Mouse (Mus musculus) cerebellum, postnatal 25 days (tissue): ENCODE results near the gene Cdr2l.
"Not testable (repeated sequence)": the region's sequence is repeated elsewhere in the genome, so short reads cannot be mapped to it uniquely, and the experiment has no call there.

Source experiments
- DNase-seq, 2 experiments: peaks; one replicate each; pipeline ENCODE4 v3.0.0; 2021; ENCODE audit warnings: mixed read lengths in 2 of 2

Gene Cdr2l

DNA sequence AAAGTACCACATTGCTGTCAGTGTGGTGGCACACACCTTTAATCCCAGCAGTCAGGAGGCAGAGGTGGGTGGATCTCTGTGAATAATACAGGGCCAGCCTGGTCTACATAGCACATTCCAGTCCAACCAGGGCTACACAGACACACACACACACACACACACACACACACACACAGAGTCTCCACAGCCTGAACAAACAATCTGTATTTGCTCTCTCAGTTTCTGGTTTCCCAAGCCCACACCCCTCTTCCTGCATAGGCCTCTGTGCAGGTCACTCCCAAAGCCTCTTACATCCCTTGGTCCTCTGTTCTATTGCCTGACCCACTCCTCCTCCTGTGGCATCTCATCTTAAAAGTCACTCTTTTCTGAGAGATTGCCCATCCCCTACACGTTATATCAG is 9.7 kb upstream of the Cdr2l start:
- no peak for DNase-seq

DNA sequence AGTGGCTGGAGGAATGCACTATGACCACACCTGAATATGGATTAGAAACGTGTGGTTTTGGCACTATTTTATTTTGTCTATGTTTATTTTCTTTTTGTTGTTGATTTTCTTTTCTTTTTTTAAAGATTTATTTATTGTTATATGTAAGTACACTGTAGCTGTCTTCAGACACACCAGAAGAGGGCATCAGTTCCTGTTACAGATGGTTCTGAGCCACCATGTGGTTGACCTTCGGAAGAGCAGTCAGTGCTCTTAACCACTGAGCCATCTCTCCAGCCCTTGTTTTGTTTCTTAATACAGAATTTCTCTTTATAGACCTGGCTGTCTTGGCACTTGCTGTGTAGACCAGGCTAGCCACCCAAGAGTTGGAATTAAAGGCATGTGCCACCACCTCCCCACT is 9.0 kb upstream of the Cdr2l start:
- DNase-seq = no peak

DNA sequence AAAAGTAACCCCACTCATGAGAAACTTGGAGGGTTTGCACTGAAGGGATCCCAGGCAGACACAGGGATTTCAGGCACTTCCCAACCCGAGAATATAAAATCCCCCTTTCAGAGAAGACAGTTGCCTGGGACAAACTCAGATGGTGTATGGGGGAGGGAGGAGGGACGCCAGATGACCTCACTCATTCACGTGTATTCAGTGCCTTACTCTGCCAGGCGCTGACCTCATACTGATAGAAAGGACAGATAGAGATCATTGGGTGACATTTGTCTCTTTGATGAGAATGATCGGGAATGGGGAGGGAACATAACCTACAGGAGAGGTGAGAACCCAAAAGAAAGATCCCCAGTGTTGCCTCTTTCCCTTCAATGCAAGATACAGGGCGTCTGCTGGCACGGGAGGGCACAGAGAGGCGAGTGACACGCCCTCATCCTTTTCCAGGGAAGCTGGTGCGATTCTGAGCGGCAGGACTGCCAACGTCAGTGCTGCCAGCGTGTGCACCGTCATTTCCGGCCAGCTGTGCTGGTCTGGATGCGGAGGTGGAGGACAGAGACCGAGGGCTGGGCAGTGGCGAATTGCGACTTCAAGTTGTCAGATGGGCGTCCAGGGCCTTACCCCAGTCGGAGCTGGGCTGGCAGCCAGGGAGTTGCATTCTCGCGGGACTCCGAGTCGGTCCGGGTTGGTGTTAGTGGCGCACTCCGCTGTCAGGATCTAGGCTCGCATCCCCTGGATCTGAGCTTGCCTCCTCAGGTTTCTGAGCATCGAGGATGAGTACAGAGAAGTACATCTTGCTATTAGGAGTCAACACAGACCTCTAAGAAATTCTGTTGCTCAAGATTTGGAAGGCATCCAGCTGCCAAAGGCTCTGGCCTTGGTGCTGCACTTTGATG is 7.7 kb upstream of the Cdr2l start:
- peak; percentile 85 to 89 for DNase-seq

DNA sequence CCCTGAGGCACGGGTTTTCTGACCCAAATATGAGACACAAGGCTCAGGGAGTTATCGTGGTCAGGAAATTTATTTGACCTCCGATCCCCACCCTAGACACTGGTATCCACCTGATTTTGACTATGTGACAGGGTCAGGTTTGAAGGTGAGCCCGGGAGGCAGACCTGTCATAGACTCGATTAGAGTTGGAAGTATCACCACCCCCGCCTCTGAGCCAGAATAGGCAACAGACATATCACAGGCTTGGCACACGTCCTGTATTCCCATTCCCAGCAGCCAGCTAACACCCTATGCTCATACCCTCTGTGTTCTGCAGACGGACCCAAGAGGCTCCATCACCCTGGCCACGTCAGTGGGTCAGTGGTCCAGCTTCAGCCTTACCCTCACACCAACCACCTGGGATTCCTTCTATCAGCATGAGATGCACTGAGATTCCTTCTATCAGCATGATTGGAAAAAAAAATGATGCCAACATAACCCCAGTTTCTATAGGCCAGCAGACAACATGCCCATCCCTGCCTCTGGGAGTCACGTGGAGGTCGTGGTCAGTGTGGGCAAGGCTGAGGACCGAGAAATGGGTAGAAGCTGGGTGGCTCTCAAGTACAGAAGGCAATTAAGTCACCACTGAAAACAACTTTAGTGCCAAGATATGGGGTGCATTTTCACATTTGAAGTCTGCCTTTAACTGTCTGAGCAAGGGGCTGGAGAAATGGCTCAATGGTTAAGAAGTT is 6.9 kb upstream of the Cdr2l start:
- no peak for DNase-seq

DNA sequence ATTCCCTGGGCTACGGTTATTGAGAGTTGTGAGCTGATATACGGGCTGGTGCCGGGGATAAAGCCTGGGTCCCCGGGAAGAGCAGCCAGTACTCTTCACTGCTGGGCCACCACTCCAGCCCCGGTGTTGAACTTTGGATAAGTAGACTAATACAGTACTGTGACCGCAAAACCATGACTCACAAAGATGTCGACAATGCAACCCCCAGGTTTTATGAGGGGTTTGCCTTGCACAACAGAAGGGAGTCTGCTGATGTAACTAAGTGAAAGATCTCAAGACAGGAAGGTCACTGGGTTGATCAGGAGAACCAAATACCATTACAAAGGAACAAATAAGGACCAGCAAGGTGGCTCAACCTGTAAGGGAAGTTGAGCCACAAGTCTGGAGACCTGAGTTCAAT is 5.0 kb upstream of the Cdr2l start:
- DNase-seq = no peak

DNA sequence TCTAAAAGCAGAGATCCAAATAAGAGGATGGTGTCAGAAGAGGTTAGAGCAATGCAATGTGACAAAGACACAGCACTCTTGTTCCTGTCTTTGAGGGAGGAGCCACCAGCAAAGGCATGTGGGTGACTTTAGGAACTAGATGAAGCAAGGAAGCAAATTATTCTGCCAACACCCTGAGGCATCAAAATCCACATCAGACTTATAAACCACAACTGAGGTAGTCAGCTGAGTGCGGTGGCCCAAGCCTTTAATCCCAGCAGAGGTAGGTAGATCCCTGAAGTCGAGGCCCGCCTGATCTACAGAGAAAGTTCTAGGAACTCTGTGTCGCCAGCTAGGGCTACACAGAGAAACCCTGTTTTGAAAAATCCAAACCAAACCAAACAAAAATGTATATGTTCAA is 4.5 kb upstream of the Cdr2l start:
- DNase-seq = no peak

DNA sequence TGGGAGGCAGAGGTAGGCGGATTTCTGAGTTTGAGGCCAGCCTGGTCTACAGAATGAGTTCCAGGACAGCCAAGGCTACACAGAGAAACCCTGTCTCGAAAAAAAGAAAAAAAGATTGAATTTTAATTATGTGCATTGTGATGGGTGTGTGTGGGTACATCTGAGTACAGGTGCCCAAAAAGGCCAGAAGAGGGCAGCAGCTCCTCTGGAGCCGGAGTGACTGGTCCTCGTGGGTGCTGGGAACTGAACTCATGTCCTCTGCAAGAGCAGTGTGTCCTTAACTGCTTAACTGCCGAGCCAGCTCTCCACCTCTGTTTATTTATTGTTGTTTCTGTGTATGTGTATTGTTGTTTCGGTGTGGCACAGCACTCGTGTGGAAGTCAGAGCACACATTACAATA is 3.9 kb upstream of the Cdr2l start:
- DNase-seq = no peak

DNA sequence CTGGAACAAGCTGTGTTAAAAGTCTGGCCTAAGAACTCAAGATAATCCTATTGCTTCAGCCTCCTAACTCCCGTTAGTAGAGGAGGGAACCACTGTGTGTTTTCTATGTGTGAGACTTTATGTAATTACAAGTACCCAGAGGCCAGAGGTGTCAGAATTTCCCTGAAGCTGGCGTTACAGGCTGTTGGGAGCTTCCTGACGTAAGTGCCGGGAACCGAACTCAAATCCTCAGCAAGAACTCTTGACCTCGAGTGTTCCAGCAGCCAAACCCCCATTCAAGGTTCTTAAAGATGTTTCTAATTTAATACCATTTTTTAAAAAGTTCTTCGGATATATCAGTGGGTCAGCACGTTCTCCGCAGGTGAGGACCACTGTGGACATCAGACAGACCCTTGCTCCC is 440 bp upstream of the Cdr2l start:
- DNase-seq = no peak

DNA sequence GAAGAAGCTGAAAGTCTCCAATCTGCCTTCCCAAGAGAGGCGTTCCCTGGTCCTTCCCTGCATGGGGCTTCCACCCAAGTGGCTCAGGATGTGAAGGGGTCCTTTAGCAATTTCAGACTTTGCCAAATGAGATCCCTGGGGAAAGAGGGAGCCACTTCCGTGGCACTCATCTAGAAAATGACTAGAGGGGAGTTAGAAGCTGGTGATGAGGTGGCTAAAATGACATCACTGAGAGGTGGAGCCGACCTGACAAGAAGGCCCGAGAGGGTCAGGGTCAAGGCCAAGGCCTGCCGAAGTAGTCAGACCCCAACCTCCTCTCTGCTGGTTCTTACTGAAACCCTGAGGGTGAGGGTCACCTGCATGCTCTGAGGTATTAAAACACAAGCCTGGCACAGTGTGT is 1.2 kb downstream of the Cdr2l start:
- peak in 1 of 2 experiments; percentile 50 for DNase-seq

DNA sequence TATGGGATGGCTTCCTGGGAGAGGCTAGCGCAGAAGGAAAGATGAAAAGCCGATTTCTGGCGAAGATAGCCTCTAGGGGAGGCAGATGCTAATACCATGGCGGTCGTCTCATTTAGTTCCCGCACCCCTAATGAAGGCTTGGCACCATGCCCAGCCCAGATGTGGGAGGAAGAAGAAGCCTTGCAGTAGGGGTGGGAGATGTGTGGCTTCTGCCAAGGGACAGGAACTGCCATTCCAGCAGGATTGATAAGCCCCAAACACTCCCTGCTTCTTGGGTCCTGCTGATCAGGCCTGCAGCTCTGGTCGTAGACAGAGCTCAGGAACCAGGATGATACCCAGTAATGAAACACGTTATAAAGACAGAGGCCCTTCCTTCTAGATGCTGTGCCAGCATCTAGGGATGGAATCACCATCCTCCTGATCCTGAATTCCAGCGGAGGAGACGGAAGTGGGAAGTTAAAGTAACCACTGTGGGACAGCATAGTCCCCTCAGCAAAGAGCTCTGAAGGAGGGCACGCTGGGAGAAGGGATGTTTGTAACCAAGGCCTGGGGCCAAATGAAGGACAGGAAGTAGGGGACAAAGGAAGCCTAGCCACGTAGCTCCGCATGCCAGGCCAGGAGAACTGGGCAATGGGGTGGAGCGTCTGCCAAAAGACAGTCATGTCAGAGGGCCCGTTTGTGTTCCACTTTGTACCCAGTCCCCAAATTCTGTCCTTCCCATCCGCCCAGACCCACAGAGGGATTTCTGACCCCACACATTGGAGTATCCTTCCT is 2.2 kb downstream of the Cdr2l start:
- no peak for DNase-seq

DNA sequence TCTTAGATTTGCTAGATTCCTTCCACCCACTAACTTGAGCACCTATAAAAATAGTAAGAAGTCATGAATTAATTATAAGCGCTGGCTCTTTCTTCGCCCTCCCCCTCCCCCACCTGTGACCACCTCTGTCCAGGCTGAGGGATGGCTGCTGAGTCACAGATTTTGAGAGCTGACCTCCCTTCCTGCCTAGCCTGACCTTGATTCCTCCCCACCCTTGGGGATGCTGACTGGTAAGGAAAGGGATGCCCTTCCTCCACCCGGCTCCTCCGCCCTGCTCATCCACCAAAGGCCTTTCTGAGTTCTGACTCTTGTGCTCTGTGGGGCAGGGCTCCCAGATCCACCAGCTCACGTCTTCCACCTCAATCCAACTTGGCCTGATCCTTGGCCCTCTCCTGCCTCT is 2.9 kb downstream of the Cdr2l start:
- no peak for DNase-seq

DNA sequence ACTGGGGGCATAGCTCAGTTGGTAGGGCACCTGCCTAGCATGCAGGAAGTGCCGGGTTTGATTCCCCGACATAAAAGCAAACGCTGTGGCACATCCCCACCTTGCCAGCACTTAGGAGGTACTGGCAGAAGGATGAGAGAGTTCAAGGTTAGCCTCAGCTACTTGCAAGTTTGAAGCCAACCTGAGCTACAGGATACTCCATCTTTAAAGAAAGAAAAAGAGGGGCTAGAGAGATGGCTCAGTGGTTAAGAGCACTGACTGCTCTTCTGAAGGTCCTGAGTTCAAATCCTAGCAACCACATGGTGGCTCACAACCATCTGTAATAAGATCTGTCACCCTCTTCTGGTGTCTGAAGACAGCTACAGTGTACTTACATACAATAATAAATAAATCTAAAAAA is 5.1 kb downstream of the Cdr2l start:
- not testable (repeated sequence) for DNase-seq

DNA sequence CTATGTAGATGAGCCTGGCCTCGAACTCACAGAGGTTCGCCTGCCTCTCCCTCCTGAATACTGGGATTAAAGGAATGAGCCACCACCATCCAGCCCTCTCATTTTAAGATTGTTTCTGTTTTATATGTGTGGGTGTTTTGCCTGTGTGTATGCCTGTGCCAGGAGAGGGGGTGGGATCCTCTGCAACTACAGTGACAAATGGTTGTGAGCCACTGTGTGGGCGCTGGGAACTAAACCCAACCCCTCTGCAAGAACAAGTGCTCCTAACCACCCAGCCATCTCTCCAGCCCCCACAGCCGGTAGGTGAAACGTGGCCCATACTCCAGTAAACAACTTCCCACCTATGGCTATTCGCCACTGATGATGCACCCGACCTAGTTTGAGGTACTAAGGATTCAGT is 9.6 kb downstream of the Cdr2l start:
- DNase-seq = no peak

DNA sequence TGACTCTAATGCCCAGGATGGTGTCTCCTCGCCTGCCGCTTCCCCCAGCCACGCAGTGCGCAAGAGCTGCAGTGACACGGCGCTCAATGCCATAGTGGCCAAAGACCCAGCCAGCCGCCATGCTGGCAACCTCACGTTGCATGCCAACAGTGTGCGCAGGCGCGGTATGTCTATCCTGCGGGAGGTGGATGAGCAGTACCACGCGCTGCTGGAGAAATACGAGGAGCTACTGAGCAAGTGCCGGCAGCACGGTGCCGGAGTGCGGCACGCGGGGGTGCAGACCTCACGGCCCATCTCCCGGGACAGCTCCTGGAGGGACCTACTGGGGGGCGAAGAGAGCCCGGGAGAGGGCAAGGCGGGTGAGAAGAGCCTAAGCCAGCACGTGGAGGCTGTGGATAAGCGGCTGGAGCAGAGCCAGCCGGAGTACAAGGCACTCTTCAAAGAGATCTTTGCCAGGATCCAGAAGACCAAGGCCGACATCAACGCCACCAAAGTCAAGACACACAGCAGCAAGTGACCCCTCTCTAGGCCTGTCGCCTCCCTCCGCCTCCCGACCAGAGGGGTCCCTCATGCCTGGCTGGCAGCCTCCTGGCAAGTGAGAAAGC is 12.1 kb downstream of the Cdr2l start:
- peak; percentile 84 to 87 for DNase-seq

DNA sequence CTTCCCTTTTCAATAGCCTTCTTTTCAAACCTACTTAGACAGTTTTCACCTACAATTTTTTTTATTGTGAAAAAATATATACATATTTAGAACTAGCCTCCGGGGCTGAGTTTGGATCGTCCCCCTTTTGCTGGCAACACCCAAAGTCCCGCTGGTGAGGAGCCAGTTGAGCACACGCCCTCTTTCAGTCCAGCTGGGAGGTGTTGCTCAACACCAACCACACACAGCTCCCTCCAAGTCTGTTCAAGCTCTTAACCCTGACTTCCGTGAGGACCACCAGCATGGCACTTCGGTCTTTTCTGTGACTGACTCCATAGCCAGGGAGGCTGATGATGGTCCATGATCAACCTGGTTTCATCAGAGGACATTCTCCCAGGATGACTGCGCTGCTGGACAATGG is 16.4 kb downstream of the Cdr2l start:
- no peak for DNase-seq

DNA sequence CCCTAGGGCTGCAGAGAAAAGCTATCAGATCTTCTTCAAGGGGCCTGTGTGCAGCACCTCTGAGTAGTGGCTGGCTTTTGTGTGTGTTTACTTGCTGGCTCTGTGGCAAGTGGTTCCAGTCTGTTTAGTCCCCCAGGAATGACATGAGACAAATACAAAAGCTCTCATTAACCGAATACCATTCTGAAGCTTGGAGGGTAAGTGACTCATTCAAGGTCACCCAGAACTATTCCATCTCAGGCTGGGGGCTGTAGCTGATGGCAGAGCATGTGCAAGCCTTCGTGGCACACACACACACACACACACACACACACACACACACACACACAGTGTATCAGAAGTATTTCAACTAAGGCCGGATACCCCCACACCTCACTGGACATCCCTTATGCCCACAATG is 18.4 kb downstream of the Cdr2l start:
- no peak for DNase-seq

DNA sequence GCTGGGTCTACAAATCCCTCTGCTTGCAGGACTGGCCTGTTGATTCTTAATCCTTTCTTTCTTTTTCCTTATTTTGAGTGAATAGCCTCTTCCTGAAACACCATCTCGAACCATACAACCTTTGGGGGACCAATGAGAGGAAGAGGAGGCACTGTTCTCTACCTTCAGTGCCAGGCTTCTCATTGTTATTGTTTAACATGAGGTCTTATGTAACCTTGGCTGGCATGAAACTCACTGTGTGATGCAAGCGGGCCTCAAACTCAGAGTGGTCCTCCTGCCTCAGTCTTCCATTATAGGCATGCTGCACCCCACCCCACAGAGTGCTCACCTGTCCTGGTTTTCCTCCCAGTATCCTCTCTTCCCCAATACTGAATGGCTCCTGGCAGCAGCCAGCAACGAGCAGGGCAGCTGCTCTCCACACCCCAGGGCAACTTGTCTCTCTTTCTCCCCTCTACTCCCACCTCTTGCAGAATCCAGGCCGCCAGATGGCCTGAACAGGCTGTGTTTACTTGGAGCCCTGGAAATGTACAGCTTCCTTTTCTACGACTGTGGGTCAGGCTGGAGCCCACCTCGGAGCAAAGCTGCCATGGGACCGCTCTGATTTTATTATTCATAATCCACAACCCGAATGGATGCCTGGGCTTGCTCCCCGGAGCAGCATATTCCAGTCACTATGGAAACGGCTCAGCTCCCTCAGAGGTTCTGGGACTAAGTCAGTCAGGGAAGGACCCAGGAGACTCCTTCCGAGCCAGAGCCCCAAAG is 19.1 kb downstream of the Cdr2l start:
- peak; percentile 80 to 84 for DNase-seq

DNA sequence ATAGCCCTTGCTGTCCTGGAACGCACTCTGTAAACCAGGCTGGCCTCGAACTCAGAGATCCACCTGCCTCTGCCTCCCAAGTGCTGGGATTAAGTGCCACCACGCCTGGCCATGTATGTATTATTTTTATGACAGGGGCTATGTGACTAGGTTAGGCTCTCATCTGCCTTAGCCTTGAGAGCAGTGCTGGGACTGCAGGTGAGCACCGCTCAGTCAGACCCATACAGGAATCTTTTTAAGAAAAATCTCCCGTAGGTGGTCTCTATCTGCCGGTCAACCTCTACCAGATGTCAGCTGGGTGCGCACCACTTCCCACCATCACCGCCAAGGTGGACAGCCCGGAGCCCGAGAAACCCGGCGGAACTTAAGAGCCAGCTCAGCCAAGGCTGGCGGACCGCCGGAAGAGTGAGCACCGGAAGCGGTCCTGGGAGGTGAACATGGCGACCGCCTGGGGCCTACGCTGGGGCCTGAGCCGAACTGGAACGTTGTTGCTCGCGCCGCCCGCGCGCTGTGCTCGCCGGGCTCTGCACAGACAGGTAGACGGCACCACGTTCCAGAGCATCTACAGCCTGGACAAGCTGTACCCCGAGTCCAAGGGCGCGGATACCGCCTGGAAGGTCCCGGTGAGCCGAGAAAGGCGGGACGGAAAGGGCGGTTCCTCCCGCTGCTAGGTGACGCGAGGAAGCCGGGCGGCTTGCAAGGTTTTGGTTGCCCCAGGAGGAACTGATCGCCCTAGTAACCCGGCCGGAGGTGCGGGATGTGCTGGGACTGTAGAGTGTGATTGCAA is 21.8 kb downstream of the Cdr2l start, which contains the start of gene Mrpl58:
TSS of gene Mrpl58 (plus strand) at position 415 of the 787 bp plus-strand sequence.
- peak; percentile 93 to 94 for DNase-seq

DNA sequence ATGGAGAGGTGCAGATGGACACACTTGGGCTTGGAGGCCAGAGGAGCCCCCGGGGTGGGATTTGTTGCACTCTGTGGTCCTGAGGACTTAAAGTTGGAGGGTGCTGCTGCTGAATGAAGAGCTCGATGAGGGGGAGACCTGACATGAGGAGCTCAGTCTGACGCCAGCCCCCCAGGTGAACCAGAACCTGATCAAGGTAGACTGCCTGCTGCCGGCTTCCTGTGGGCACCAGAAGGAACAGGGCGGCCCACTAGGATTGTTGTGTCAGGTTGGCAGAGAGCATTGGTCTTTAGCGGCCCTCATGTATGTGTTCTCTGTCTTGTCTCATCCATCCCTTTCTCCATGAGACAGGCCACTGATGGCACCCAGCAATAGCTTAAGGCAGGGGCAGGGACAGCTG is 24.0 kb downstream of the Cdr2l start:
- DNase-seq = no peak

DNA sequence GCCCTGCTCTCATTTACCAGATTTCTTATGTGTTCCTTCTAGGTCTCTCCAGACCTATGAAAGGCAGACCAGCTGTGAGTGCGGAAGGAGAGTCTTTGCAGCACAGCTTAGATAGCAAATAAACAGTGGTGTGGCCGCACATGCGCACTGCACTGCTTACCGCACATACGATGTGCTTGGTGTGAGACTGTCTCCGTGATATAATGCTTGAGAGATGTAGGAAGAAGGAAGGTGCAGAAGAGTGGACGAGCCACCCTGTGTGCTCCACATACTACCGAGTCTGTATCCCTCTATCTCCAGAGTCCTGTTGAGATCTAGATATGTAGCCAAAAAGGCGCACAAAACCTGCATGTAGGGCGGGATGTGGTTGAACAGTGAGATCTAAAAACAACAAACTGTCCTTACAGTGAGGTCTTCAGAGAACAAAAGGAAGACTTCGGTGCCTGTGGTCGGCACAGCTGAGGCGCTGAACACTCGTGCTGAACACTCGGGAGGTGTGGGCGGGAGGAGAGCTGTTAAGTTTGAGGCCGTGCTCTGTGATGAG is 25.2 kb downstream of the Cdr2l start:
- no peak for DNase-seq
